Mouse (Mus musculus) T-helper 2 cell (primary cell): ENCODE measurements around the gene Bhlhe23.

Experiments used
- in situ Hi-C: fragments of 300-600 bp; cut with MboI, MseI; formaldehyde crosslinking; loops from one replicate; pipeline ENCODE4 v1.15.1; 2025; ENCODE audit warnings: high pct_unique_total_duplicates

Bhlhe23 gene

GRCm38 (mm10) chr2:180726658-180727442, 49.9 kb downstream of the Bhlhe23 start:
- in situ Hi-C loops: no loop called here

DNA sequence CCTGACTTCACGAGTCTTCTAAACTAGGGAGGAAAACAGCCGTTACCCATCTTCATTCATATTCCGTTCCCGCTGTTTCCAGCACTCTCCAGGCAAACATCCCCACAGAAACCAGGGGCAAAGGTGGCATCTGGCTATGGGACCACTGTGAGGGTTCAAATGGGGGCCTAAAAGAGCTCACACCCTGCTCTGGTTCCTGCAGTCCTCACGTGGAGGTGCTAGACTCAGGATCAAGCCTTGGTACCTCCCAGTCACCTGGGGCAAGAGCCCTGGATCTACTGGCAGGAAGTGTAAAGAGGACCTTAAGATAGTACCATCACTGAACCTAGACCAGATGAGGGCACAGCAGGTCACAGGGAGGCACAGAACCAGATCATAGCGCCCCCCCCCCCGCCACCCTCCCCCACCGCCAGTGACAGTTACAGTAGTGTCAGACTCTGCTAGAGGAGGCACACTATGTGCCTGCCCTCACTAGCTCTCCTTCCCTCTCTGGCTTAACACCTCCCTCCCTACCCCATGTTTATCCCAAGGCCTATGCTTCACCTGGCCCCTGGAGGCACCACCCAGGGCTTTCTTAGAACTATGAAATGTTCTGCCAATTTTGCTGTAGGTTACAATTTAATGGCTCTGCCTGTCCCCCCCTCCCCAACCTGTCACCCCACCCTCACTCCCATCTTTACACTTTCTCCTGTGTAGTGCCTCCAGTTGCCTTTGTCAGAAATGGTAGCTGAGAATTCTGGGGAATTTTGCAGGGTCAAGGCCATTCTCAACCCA, 50.7 kb downstream of the Bhlhe23 start:
- in situ Hi-C loops: no loop called here

GRCm38 (mm10) chr2:180725414-180725778, 51.3 kb downstream of the Bhlhe23 start:
- in situ Hi-C loops: no loop called here

GRCm38 (mm10) chr2:180724585-180725413, 51.9 kb downstream of the Bhlhe23 start, which contains the start of gene Slc17a9:
TSS of gene Slc17a9 (plus strand) at chr2:180725263.
- in situ Hi-C loops: no loop called here
